Mouse (Mus musculus) gastrocnemius, adult 2 months (tissue): Measurements from ENCODE around the gene Slc13a5. TPM values are rescaled to one million over a fixed set of nuclear protein-coding genes. Genes with fewer than 3 reads are reported as not detected.

Experiments used
- DNase-seq: peaks from one replicate; pipeline ENCODE4 v3.0.0; 2022
- H3K27ac ChIP-seq: fragments of 200-600 bp; 2 replicates; pipeline ENCODE4 v1.8.1; 2022; ENCODE audit warnings: mild to moderate bottlenecking
- H3K4me3 ChIP-seq: fragments of 200-600 bp; 2 replicates; pipeline ENCODE4 v1.8.1; 2022; ENCODE audit warnings: mild to moderate bottlenecking, moderate library complexity
- CTCF ChIP-seq: fragments of 200-600 bp; IDR thresholded peaks from 2 replicates; pipeline ENCODE4 v1.8.1; 2022; ENCODE audit warnings: antibody characterized with exemption, mild to moderate bottlenecking, moderate library complexity
- intact Hi-C: fragments of 180-260 bp; cut with DNase I; formaldehyde crosslinking; loops from one replicate; pipeline ENCODE4 v1.15.1; 2025
- total RNA-seq, 2 experiments: library from RNA; stranded (reverse); gene quantifications; 2 replicates each; pipeline ENCODE4 v1.2.3; 2021

Gene Slc13a5
- total RNA-seq, 2 experiments from 2014 or later, result not detected

- TF ChIP-seq CTCF, result no peak; the same call in 1 of the 2 replicates
- DNase-seq, result peak; percentile 95
- peak overlapping the region; percentile 83 for H3K4me3 ChIP-seq
- peak overlapping the region; percentile 97 for H3K27ac ChIP-seq
- intact Hi-C loops, result no loop called here
Measured at GRCm38 (mm10) chr11:72214591-72215409, 52.2 kb downstream of the Slc13a5 start.

GRCm38 (mm10) chr11:72207834-72208377 is 59.1 kb downstream of the Slc13a5 start:
- no peak for TF ChIP-seq CTCF
- peak overlapping the region; percentile 72 for H3K4me3 ChIP-seq
- peak overlapping the region; percentile 83 for H3K27ac ChIP-seq
- no peak for DNase-seq
- intact Hi-C loops, result loop anchor here (2.0 to 5.0 kb wide), 2 partner anchors 71 to 156 kb away; no protein-coding TSS in a partner anchor

GRCm38 (mm10) chr11:72207204-72207833 is 59.7 kb downstream of the Slc13a5 start, which contains the start of the genes 4933427D14Rik and Txndc17:
4933427D14Rik (minus strand) TSS chr11:72207459.
Txndc17 (plus strand) TSS chr11:72207547.
- H3K4me3 ChIP-seq, result peak within 1 kb of the TSS; percentile 72
- no peak for TF ChIP-seq CTCF
- H3K27ac ChIP-seq, result peak within 1 kb of the TSS; percentile 83
- peak; percentile 88 for DNase-seq
- intact Hi-C loops, result loop anchor here (2.0 to 5.0 kb wide), 2 partner anchors 71 to 155 kb away; no protein-coding TSS in a partner anchor

- intact Hi-C loops, result loop anchor here (2.0 to 5.0 kb wide), 2 partner anchors 70 to 154 kb away; no protein-coding TSS in a partner anchor
- H3K27ac ChIP-seq, result peak within 1 kb of the TSS; percentile 83
- peak within 1 kb of the TSS; percentile 72 for H3K4me3 ChIP-seq
- peak; percentile 2; the same call in 1 of the 2 replicates for TF ChIP-seq CTCF
- DNase-seq, result peak; percentile 31
Measured at GRCm38 (mm10) chr11:72206341-72207203, 60.5 kb downstream of the Slc13a5 start, which contains the start of gene Gm43951. Gm43951 (minus strand) TSS chr11:72206840.

GRCm38 (mm10) chr11:72205256-72205655 is 61.8 kb downstream of the Slc13a5 start:
- intact Hi-C loops, result loop anchor here (5.0 kb wide), 1 partner anchor 153 kb away; no protein-coding TSS in a partner anchor
- no peak overlapping the region for H3K4me3 ChIP-seq
- no peak overlapping the region for H3K27ac ChIP-seq
- no peak for DNase-seq
- no peak for TF ChIP-seq CTCF

GRCm38 (mm10) chr11:72203440-72203839 is 63.6 kb downstream of the Slc13a5 start:
- no peak overlapping the region for H3K4me3 ChIP-seq
- DNase-seq, result no peak
- intact Hi-C loops, result no loop called here
- TF ChIP-seq CTCF, result no peak
- no peak overlapping the region for H3K27ac ChIP-seq

GRCm38 (mm10) chr11:72196506-72196905 is 70.5 kb downstream of the Slc13a5 start:
- TF ChIP-seq CTCF, result no peak

GRCm38 (mm10) chr11:72194259-72194658 is 72.8 kb downstream of the Slc13a5 start:
- Histone ChIP-seq H3K27ac (no peak overlapping the region), H3K4me3 (no peak overlapping the region)
- TF ChIP-seq CTCF, result no peak
- intact Hi-C loops, result no loop called here
- no peak for DNase-seq

More at GRCm38 (mm10) chr11:72196506-72196905, 70.5 kb downstream of the Slc13a5 start:
- intact Hi-C loops, result no loop called here
- DNase-seq, result no peak
- Histone ChIP-seq H3K4me3 (no peak overlapping the region), H3K27ac (no peak overlapping the region)

Other genes starting within 250 kb of the Slc13a5 start
- gene Aipl1, start 229.7 kb downstream of the Slc13a5 start, total RNA-seq, result not detected
- not detected for gene Pimreg, start 225.2 kb downstream of the Slc13a5 start, total RNA-seq
- gene Pitpnm3, start 131.4 kb downstream of the Slc13a5 start, total RNA-seq, result 1 to 10 TPM; 1.7 to 2.2 TPM
- gene Gm43951, start 60.4 kb downstream of the Slc13a5 start, total RNA-seq, result under 1 TPM; 0.20 to 0.25 TPM
- gene 4933427D14Rik, start 59.8 kb downstream of the Slc13a5 start, total RNA-seq, result 1 to 10 TPM; 2.0 to 2.6 TPM
- 10 to 100 TPM; 29.2 to 30.4 TPM for gene Txndc17, start 59.7 kb downstream of the Slc13a5 start, total RNA-seq
- 1 to 10 TPM; 7.2 to 8.2 TPM for gene Med31, start 51.6 kb downstream of the Slc13a5 start, total RNA-seq
- 1 to 10 TPM; 3.4 to 3.7 TPM for gene Xaf1, start 34.4 kb upstream of the Slc13a5 start, total RNA-seq
- gene Fbxo39, start 47.2 kb upstream of the Slc13a5 start, total RNA-seq, result not detected
- 1 to 10 TPM in 1 of 2 experiments, under 1 TPM in 1; 0.33 to 2.6 TPM for gene Tekt1, start 95.2 kb upstream of the Slc13a5 start, total RNA-seq
- 100 to 1,000 TPM; 238 to 342 TPM for gene Smtnl2, start 144.5 kb upstream of the Slc13a5 start, total RNA-seq
- 1 to 10 TPM in 1 of 2 experiments, under 1 TPM in 1; 0.67 to 5.5 TPM for gene Ggt6, start 168.3 kb upstream of the Slc13a5 start, total RNA-seq
- 10 to 100 TPM; 60.2 to 60.9 TPM for gene Mybbp1a, start 174.1 kb upstream of the Slc13a5 start, total RNA-seq
- 10 to 100 TPM; 15.7 to 65.1 TPM for gene Spns2, start 222.7 kb upstream of the Slc13a5 start, total RNA-seq